Mouse (Mus musculus): Measurements from ENCODE around the gene Hic2.

DNA sequence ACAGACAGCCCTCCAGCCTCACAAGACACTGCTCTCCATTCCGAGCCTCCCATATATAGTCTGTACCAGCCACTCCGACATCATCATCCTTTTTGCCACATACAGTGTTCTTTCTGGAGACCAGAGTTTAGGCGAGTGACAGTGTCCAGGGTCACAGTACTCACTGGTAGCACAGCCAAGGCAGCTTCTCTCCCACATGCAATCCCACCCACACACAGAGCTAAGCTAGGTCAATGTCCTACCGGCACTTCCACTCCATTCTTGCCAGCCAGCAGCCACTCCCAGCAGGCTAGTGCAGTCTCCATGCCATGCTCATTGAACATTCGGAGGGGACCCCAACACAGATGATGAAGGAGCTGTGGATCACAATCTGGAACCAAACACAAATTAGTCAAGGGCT lies 74.1 kb downstream of the Hic2 start:
- TF ChIP-seq POLR2AphosphoS2 (IDR thresholded peaks at IDR 0.05; ENCODE audit: insufficient read length, low read depth) = no peak
- no peak for TF ChIP-seq MAX (IDR thresholded peaks at IDR 0.05; ENCODE audit: low read depth)
- TF ChIP-seq E2F4 (IDR thresholded peaks at IDR 0.05; ENCODE audit: insufficient read depth) = no peak
- TF ChIP-seq POLR2A (IDR thresholded peaks at IDR 0.05; ENCODE audit: insufficient read length, low read depth) = no peak
- no peak for TF ChIP-seq USF1 (IDR thresholded peaks at IDR 0.05; ENCODE audit: low read depth)
- TF ChIP-seq TCF3 (IDR thresholded peaks at IDR 0.05; ENCODE audit: insufficient read length, low read depth) = no peak
- TF ChIP-seq MYOD1 (IDR thresholded peaks at IDR 0.05; ENCODE audit: control insufficient read depth in 1 of 3, insufficient read length in 2 of 3, low read depth in 2 of 3) = no peak
- TF ChIP-seq REST (IDR thresholded peaks at IDR 0.05; ENCODE audit: insufficient read depth, insufficient read length) = no peak
- no peak for TF ChIP-seq TCF12 (IDR thresholded peaks at IDR 0.05; ENCODE audit: insufficient read depth, poor library complexity, severe bottlenecking)
- TF ChIP-seq CEBPB (IDR thresholded peaks at IDR 0.05; ENCODE audit: insufficient read depth, poor library complexity, severe bottlenecking) = no peak
